Mouse (Mus musculus) stomach, embryonic 16.5 days (tissue): Measurements from ENCODE around the gene Krt17. TPM values are rescaled to one million over a fixed set of nuclear protein-coding genes. Genes with fewer than 3 reads are reported as not detected.
"Not testable (repeated sequence)": the region's sequence is repeated elsewhere in the genome, so short reads cannot be mapped to it uniquely, and the experiment has no call there.

Experiments
- ATAC-seq: fragments of 200-750 bp; cut with Nextera tagmentation; 2 replicates; pipeline ENCODE4 v1.8.0; 2017; ENCODE audit warnings: moderate number of reproducible peaks, moderate TSS enrichment; ENCODE audit not compliant: insufficient read depth, low FRiP score
- H3K27ac ChIP-seq: fragments of 300-500 bp; sonication (generic); 2 replicates; pipeline ENCODE4 v1.5.1; 2014; ENCODE audit warnings: low read length
- H3K27me3 ChIP-seq: fragments of 300-500 bp; sonication (generic); 2 replicates; pipeline ENCODE4 v1.6.1; 2014; ENCODE audit warnings: low read length, control low read depth, mixed read lengths; ENCODE audit not compliant: control insufficient read depth, insufficient read depth
- H3K36me3 ChIP-seq: fragments of 300-500 bp; sonication (generic); 2 replicates; pipeline ENCODE4 v1.6.1; 2014; ENCODE audit warnings: low read length; ENCODE audit not compliant: control insufficient read depth, insufficient read depth
- H3K4me1 ChIP-seq: fragments of 300-500 bp; sonication (generic); 2 replicates; pipeline ENCODE4 v1.6.1; 2014; ENCODE audit warnings: low read length, control low read depth, mixed read lengths; ENCODE audit not compliant: control insufficient read depth, insufficient read depth
- H3K4me2 ChIP-seq: fragments of 300-500 bp; sonication (generic); 2 replicates; pipeline ENCODE4 v1.6.1; 2014; ENCODE audit warnings: low read depth, low read length, mixed read lengths
- H3K4me3 ChIP-seq: fragments of 300-500 bp; sonication (generic); replicated peaks from 2 replicates; pipeline ENCODE4 v1.5.1; 2014; ENCODE audit warnings: mild to moderate bottlenecking, low read length
- H3K9ac ChIP-seq: fragments of 300-500 bp; sonication (generic); 2 replicates; pipeline ENCODE4 v1.6.1; 2014; ENCODE audit warnings: low read length
- H3K9me3 ChIP-seq: fragments of 300-500 bp; sonication (generic); replicated peaks from 2 replicates; pipeline ENCODE4 v1.6.1; 2016; ENCODE audit warnings: low read length, control low read depth; ENCODE audit not compliant: control insufficient read depth
- WGBS: fragments of 180-500 bp; shearing (Covaris S2); extraction: QIAGEN DNeasy Blood & Tissue Kit; methylation state at CpG from one replicate; pipeline ENCODE4 v1.1.7; 2014; 5-methylcytosine and 5-hydroxymethylcytosine counted together
- polyA plus RNA-seq: library from polyadenylated mRNA; unstranded; fragments of >200 nt; fragmentation: Nextera tagmentation; extraction: Ambion mirVana; gene quantifications from 2 replicates; pipeline ENCODE4 v1.2.1, GENCODE M21; 2015

The Krt17 gene
- polyA plus RNA-seq, 1 experiment from 2014 or later: 34.0 TPM

DNA sequence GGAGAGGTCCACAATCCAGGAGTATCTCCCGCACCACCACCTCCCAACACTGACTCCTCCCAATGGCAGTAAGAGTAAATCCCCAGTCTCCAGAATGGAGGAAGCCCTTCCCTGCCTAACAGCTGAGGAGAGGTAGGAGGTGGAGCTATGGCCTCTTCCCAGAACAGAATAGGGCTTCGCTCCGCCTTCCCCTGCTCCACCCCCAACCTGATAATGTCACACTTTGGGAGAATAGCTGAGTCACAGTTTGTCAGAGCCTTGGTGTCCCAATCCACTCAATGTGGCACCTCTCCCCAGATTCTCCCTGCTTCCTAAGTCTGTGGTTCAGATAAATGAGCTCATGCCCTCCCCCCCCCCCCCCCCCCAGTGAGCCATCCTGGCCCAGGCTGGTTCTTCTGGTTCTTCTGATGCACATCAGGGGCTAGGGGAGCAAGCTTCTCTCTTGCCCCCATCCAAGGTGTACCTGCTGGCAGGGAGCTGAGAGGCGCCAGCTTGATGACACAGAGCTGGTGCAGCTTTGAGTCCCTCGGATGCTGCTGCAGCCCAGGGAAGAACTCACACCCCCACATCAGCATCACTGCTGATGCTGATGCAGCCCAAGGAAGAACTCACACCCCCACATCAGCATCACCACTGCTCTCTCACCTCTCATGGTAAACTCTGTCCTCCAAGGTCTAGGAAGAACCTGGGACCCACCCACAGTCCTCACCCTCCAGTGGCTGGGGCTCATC lies 6.3 kb downstream of the Krt17 start:
- Histone ChIP-seq H3K4me1 (no peaks in the 10 kb centered on the region), H3K9me3 (no peaks in the 10 kb centered on the region), H3K9ac (no peak overlapping the region), H3K27me3 (no peaks in the 10 kb centered on the region), H3K4me3 (no peak overlapping the region), H3K36me3 (no peaks in the 10 kb centered on the region), H3K27ac (no peak overlapping the region), H3K4me2 (no peak overlapping the region)
- ATAC-seq: no peak
- 53% methylated on average over 5 of the region's 5 CpGs for WGBS

DNA sequence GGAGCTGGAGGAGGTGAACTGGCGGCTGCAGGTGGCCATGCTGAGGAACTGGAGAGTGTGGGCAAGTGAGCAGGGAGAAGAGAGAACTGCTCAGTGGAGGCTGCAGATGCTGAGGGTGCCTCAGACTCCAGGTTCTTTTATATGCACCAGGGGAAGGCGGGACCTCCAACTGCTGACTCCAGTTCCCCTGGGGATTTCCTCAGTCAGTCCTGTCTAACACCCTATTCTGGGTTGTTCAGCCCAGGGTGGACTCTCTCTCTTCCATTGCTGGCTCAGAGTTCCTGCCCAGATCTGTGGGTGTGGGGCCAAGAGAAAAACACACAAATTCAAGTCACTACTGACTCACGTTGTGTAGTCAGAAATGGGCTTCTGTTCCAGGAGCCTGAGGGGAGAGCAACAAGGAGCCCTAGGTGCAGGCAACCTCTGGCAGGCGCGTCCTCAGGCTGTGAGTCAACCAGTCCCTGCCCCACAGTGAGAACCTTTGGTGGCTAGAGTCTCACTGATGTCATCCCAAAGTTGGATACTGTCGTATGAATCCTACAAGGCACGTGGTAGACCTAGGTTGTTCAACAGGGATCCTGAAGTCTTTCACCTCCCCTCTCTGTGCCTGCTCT lies 11.9 kb downstream of the Krt17 start, which contains the start of gene Krt16:
Gene Krt16 (minus strand): TSS at position 51 of the 614 bp plus-strand sequence.
- H3K4me2 ChIP-seq: no peak within 1 kb of the TSS
- no peak for ATAC-seq
- 70% methylated on average over 7 of the region's 7 CpGs for WGBS
- H3K27me3 ChIP-seq: no peaks in the 10 kb centered on the region
- H3K9ac ChIP-seq: no peak within 1 kb of the TSS
- no peaks in the 10 kb centered on the region for H3K4me1 ChIP-seq
- H3K36me3 ChIP-seq: no peaks in the 10 kb centered on the region
- H3K4me3 ChIP-seq: no peak within 1 kb of the TSS
- no peak within 1 kb of the TSS for H3K27ac ChIP-seq
- H3K9me3 ChIP-seq: no peaks in the 10 kb centered on the region

DNA sequence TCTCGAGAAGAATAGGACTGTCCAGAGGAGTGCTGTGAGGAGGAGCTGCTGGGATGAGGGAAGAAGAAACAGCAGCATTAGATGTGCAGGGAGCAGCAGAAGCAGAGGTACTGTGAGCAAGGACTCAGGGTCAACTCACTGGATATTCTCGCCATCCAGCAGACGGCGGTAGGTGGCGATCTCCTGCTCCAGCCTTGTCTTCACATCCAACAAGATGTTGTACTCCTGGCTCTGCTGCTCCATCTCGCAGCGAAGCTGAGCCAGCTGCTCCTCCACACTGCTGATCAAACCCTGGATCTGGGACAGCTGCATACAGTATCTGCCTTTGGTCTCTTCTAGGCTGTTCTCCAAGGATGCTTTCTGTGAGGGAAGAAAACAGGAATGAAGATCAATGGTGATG lies 14.4 kb downstream of the Krt17 start:
- H3K9me3 ChIP-seq, H3K27me3 ChIP-seq, H3K9ac ChIP-seq, ATAC-seq, H3K4me2 ChIP-seq, H3K4me1 ChIP-seq, H3K4me3 ChIP-seq, H3K27ac ChIP-seq, H3K36me3 ChIP-seq: not testable (repeated sequence)
- 59% methylated on average over 7 of the region's 7 CpGs for WGBS

DNA sequence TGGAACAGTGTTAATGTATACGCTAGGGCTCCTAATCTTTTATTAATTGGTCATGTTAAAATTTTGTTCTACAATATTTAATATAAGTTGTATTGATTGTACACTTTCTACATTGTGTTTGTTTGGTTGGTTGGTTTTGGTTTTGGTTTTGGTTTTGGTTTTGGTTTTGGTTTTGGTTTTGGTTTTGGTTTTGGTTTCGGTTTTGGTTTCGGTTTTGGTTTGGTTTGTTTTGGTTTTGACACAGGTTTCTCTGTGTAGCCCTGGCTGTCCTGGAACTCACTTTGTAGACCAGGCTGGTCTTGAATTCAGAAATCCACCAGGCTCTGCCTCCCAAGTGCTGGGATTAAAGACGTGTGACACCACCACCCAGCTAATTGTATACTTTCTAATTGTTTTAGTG lies 20.6 kb downstream of the Krt17 start:
- H3K27ac ChIP-seq, H3K9ac ChIP-seq, H3K4me3 ChIP-seq, H3K4me2 ChIP-seq, H3K9me3 ChIP-seq, H3K4me1 ChIP-seq, H3K36me3 ChIP-seq, H3K27me3 ChIP-seq, ATAC-seq: not testable (repeated sequence)
- WGBS: 85% methylated on average over 4 of the region's 4 CpGs

DNA sequence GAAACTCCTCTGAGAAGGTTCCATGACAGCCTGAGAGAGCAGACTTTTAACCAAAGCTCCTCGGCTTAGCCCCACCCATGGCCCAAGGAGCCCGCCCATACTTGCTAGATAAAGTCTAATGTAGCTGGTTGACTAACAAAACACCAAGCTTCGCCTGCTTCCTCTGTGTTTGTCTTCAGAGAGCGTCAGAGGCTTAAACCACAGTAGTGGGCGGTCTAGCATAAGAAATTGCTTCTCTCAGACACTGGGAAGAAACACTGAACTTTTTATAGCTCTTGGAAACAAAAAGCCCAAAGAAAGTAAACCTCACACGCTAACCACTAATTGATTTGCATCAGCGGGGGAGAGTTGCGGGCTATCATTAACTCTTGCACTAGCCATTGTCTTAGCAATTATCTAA lies 39.1 kb downstream of the Krt17 start:
- Histone ChIP-seq H3K9me3 (peaks cover 4% of the 10 kb centered on the region; the same call in 1 of the 2 replicates), H3K27me3 (no peaks in the 10 kb centered on the region), H3K27ac (no peak overlapping the region), H3K9ac (no peak overlapping the region), H3K36me3 (no peaks in the 10 kb centered on the region), H3K4me3 (no peak overlapping the region), H3K4me2 (no peak overlapping the region), H3K4me1 (no peaks in the 10 kb centered on the region)
- ATAC-seq: no peak
- WGBS: 56% methylated on average over 8 of the region's 8 CpGs

DNA sequence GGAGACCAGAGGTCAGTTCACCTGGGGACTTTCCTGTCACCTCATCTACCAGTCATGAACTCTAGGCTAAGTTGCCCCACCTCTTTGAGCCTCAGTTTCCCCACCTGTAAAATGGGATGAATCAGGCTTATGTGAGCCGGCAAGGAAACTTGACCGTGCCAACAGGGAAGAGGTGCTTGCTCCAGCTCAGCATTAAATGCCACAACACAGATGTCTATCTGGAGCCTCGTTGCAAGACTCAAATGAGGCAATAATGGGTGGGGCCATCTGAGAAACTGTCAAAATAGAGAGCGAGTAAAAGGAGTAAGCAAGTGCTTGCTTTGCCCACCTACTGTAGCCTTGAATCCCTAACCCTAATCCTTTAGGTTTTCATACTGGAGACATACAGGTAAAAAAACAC lies 41.5 kb downstream of the Krt17 start:
- no peak overlapping the region for H3K4me2 ChIP-seq
- H3K27ac ChIP-seq: no peak overlapping the region
- H3K9ac ChIP-seq: no peak overlapping the region
- ATAC-seq: no peak
- H3K36me3 ChIP-seq: no peaks in the 10 kb centered on the region
- no peaks in the 10 kb centered on the region for H3K27me3 ChIP-seq
- WGBS: 84% methylated on average over 4 of the region's 4 CpGs
- no peaks in the 10 kb centered on the region for H3K4me1 ChIP-seq
- no peak overlapping the region for H3K4me3 ChIP-seq
- H3K9me3 ChIP-seq: no peaks in the 10 kb centered on the region

DNA sequence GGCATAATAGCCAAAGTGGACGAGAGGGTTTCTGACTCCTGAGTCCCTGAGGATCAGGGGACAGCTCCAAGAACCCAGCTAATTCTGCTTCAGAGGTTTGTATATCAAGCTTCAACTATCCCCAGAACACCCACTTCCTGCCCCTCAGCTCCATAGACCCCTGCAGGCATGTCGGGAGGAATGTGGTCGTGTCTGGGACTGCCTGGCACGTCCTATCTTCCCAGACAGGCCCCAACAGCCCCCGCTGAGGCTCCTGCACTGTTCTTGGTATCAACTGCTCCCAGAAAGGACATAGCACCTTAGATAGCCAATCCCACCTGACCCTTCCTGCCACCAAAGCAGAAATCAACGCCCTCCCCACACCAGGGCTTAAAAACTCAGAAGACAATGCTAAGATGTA lies 52.3 kb downstream of the Krt17 start:
- Histone ChIP-seq H3K36me3 (no peaks in the 10 kb centered on the region), H3K4me2 (no peak overlapping the region), H3K27ac (peak overlapping the region; percentile 55), H3K9ac (no peak overlapping the region), H3K4me1 (no peaks in the 10 kb centered on the region), H3K27me3 (no peaks in the 10 kb centered on the region), H3K9me3 (no peaks in the 10 kb centered on the region), H3K4me3 (no peak overlapping the region)
- ATAC-seq: no peak
- WGBS: 40% methylated on average over 6 of the region's 6 CpGs

DNA sequence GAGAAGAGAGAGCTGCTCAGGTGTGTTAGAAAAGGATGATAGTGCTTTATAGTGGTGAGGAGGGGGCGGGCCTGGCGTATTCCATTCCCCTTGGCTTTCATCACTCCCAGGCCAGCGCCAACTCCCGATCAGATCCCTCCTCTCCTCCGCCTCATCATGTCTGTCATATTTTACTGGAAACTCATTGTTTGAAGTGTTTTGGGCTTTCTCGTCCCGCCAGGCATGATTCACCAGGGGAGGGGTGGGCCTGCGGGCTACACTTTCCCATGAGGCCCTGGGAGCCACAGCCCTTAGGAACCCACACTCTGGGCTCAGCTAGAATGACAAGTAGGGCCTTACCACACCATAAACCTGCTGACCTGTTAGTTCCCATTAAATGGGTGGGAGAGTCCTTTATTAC lies 53.3 kb downstream of the Krt17 start, which contains the start of gene Krt14:
Gene Krt14 (minus strand): TSS at position 51 of the 400 bp plus-strand sequence.
- no peaks in the 10 kb centered on the region for H3K4me1 ChIP-seq
- H3K4me3 ChIP-seq: peak within 1 kb of the TSS; percentile 21
- H3K36me3 ChIP-seq: no peaks in the 10 kb centered on the region
- no peak for ATAC-seq
- H3K27me3 ChIP-seq: no peaks in the 10 kb centered on the region
- no peak within 1 kb of the TSS for H3K9ac ChIP-seq
- no peak within 1 kb of the TSS for H3K4me2 ChIP-seq
- H3K27ac ChIP-seq: peak within 1 kb of the TSS; percentile 55
- WGBS: 84% methylated on average over 8 of the region's 8 CpGs
- no peaks in the 10 kb centered on the region for H3K9me3 ChIP-seq
